Mouse (Mus musculus) limb, embryonic 11.5 days (tissue): Measurements from ENCODE around the gene Ms4a5. TPM values are rescaled to one million over a fixed set of nuclear protein-coding genes. Genes with fewer than 3 reads are reported as not detected.

Experiments
- ATAC-seq: fragments of 200-750 bp; cut with Nextera tagmentation; 2 replicates; pipeline ENCODE4 v1.8.0; 2017; ENCODE audit warnings: low read depth; ENCODE audit not compliant: insufficient number of reproducible peaks, low FRiP score, low TSS enrichment
- DNase-seq: peaks from one replicate; pipeline ENCODE4 v3.0.0-alpha.2; 2015; ENCODE audit warnings: low spot score
- H3K27ac ChIP-seq: fragments of 300-500 bp; sonication (generic); replicated peaks from 2 replicates; pipeline ENCODE4 v1.5.1; 2014; ENCODE audit warnings: low read depth, mild to moderate bottlenecking, low read length
- H3K27me3 ChIP-seq: fragments of 300-500 bp; sonication (generic); 2 replicates; pipeline ENCODE4 v1.6.1; 2014; ENCODE audit warnings: mild to moderate bottlenecking, low read length, mixed read lengths; ENCODE audit not compliant: control insufficient read depth, insufficient read depth
- H3K36me3 ChIP-seq: fragments of 300-500 bp; sonication (generic); 2 replicates; pipeline ENCODE4 v1.6.1; 2014; ENCODE audit warnings: mild to moderate bottlenecking, low read length, moderate library complexity, mixed read lengths; ENCODE audit not compliant: control insufficient read depth, insufficient read depth
- H3K4me1 ChIP-seq: fragments of 300-500 bp; sonication (generic); 2 replicates; pipeline ENCODE4 v1.6.1; 2014; ENCODE audit warnings: low read length, mixed read lengths; ENCODE audit not compliant: control insufficient read depth, insufficient read depth
- H3K4me2 ChIP-seq: fragments of 300-500 bp; sonication (generic); 2 replicates; pipeline ENCODE4 v1.6.1; 2014; ENCODE audit warnings: low read depth, mild to moderate bottlenecking, moderate library complexity; ENCODE audit not compliant: severe bottlenecking
- H3K4me3 ChIP-seq: fragments of 300-500 bp; sonication (generic); 2 replicates; pipeline ENCODE4 v1.5.1; 2014; ENCODE audit warnings: low read depth, low read length
- H3K9ac ChIP-seq: fragments of 300-500 bp; sonication (generic); 2 replicates; pipeline ENCODE4 v1.6.1; 2014; ENCODE audit warnings: mild to moderate bottlenecking, low read length
- H3K9me3 ChIP-seq: fragments of 300-500 bp; sonication (generic); 2 replicates; pipeline ENCODE4 v1.6.1; 2016; ENCODE audit warnings: low read length; ENCODE audit not compliant: control insufficient read depth
- WGBS: fragments of 180-500 bp; shearing (Covaris S2); extraction: QIAGEN DNeasy Blood & Tissue Kit; methylation state at CpG from one replicate; pipeline ENCODE4 v1.1.7; 2014; 5-methylcytosine and 5-hydroxymethylcytosine counted together
- polyA plus RNA-seq: library from polyadenylated mRNA; unstranded; fragments of >200 nt; fragmentation: Nextera tagmentation; extraction: Ambion mirVana; gene quantifications from 2 replicates; pipeline ENCODE4 v1.2.1, GENCODE M21; 2014

The Ms4a5 gene
- polyA plus RNA-seq, 1 experiment from 2014 or later = not detected

- Histone ChIP-seq H3K4me2 (no peak overlapping the region), H3K36me3 (no peaks in the 10 kb centered on the region), H3K9me3 (no peaks in the 10 kb centered on the region), H3K9ac (no peak overlapping the region), H3K4me3 (no peak overlapping the region), H3K27me3 (no peaks in the 10 kb centered on the region), H3K27ac (no peak overlapping the region), H3K4me1 (no peaks in the 10 kb centered on the region)
- DNase-seq (no peak), ATAC-seq (no peak)
Observed at GRCm38 (mm10) chr19:11244230-11244629, 39.4 kb downstream of the Ms4a5 start.

- Histone ChIP-seq H3K36me3 (no peaks in the 10 kb centered on the region), H3K9ac (no peak overlapping the region), H3K4me2 (no peak overlapping the region), H3K27ac (no peak overlapping the region), H3K9me3 (no peaks in the 10 kb centered on the region), H3K4me3 (no peak overlapping the region), H3K27me3 (no peaks in the 10 kb centered on the region), H3K4me1 (no peaks in the 10 kb centered on the region)
- DNase-seq (no peak), ATAC-seq (no peak)
- WGBS = 61% methylated on average over 5 of the region's 5 CpGs
Observed at GRCm38 (mm10) chr19:11242560-11242959, 41.1 kb downstream of the Ms4a5 start.

GRCm38 (mm10) chr19:11235820-11236219 is 47.9 kb downstream of the Ms4a5 start:
- no peak overlapping the region for H3K9ac ChIP-seq
- no peak overlapping the region for H3K27ac ChIP-seq
- ATAC-seq (no peak), DNase-seq (no peak)
- H3K36me3 ChIP-seq = no peaks in the 10 kb centered on the region
- H3K4me1 ChIP-seq = no peaks in the 10 kb centered on the region
- H3K4me3 ChIP-seq = no peak overlapping the region
- H3K4me2 ChIP-seq = no peak overlapping the region
- no peaks in the 10 kb centered on the region for H3K9me3 ChIP-seq
- no peaks in the 10 kb centered on the region for H3K27me3 ChIP-seq

- WGBS = 47% methylated on average over 5 of the region's 5 CpGs
- no peak overlapping the region for H3K9ac ChIP-seq
- no peak overlapping the region for H3K27ac ChIP-seq
- H3K4me1 ChIP-seq = no peaks in the 10 kb centered on the region
- no peaks in the 10 kb centered on the region for H3K9me3 ChIP-seq
- ATAC-seq = peak; percentile 57; the same call in 1 of the 2 replicates
- H3K36me3 ChIP-seq = no peaks in the 10 kb centered on the region
- no peak overlapping the region for H3K4me2 ChIP-seq
- no peak overlapping the region for H3K4me3 ChIP-seq
- no peak for DNase-seq
- no peaks in the 10 kb centered on the region for H3K27me3 ChIP-seq
Observed at GRCm38 (mm10) chr19:11234921-11235735, 48.5 kb downstream of the Ms4a5 start.

GRCm38 (mm10) chr19:11234244-11234643 is 49.4 kb downstream of the Ms4a5 start:
- ATAC-seq = no peak
- Histone ChIP-seq H3K27ac (no peak overlapping the region), H3K36me3 (no peaks in the 10 kb centered on the region), H3K9ac (no peak overlapping the region), H3K4me1 (no peaks in the 10 kb centered on the region), H3K27me3 (no peaks in the 10 kb centered on the region), H3K4me2 (no peak overlapping the region), H3K4me3 (no peak overlapping the region), H3K9me3 (no peaks in the 10 kb centered on the region)
- no peak for DNase-seq
- 75% methylated on average over 5 of the region's 5 CpGs for WGBS

GRCm38 (mm10) chr19:11232348-11232747 is 51.3 kb downstream of the Ms4a5 start, which contains the start of gene Ms4a12:
TSS of gene Ms4a12 (minus strand) at chr19:11232448.
- DNase-seq = no peak
- Histone ChIP-seq H3K9me3 (no peaks in the 10 kb centered on the region), H3K4me3 (no peak within 1 kb of the TSS), H3K9ac (no peak within 1 kb of the TSS), H3K27ac (no peak within 1 kb of the TSS), H3K4me2 (no peak within 1 kb of the TSS), H3K36me3 (no peaks in the 10 kb centered on the region), H3K4me1 (no peaks in the 10 kb centered on the region), H3K27me3 (no peaks in the 10 kb centered on the region)
- no peak for ATAC-seq
- WGBS = 70% methylated on average over 5 of the region's 5 CpGs

Other genes with a start within 250 kb of the Ms4a5 start
- gene Ms4a8a, start 202.8 kb downstream of the Ms4a5 start, polyA plus RNA-seq = not detected in 2 replicates
- not detected in 2 replicates for gene 1700017D01Rik, start 153.0 kb downstream of the Ms4a5 start, polyA plus RNA-seq
- gene 1700025F22Rik, start 118.6 kb downstream of the Ms4a5 start, polyA plus RNA-seq = not detected in 2 replicates
- gene Ms4a13, start 87.1 kb downstream of the Ms4a5 start, polyA plus RNA-seq = not detected in 2 replicates
- not detected in 2 replicates for gene Ms4a12, start 51.4 kb downstream of the Ms4a5 start, polyA plus RNA-seq
- 0.05 TPM in 1 of 2 replicates, not detected in the other for gene Ms4a1, start 17.6 kb downstream of the Ms4a5 start, polyA plus RNA-seq
- 0.04 TPM in 1 of 2 replicates, not detected in the other for gene Ms4a14, start 30.6 kb upstream of the Ms4a5 start, polyA plus RNA-seq
- 0.57 and 0.65 TPM in 2 replicates for gene Ms4a7, start 52.3 kb upstream of the Ms4a5 start, polyA plus RNA-seq
- gene Ms4a4a, start 91.7 kb upstream of the Ms4a5 start, polyA plus RNA-seq = 0.62 and 0.91 TPM in 2 replicates
- 0.30 TPM in 1 of 2 replicates, not detected in the other for gene Ms4a4c, start 120.9 kb upstream of the Ms4a5 start, polyA plus RNA-seq
- gene Ms4a4b, start 159.7 kb upstream of the Ms4a5 start, polyA plus RNA-seq = not detected in 2 replicates
- 1.2 and 1.6 TPM in 2 replicates for gene Ms4a6c, start 185.5 kb upstream of the Ms4a5 start, polyA plus RNA-seq
- not detected in 2 replicates for gene Gm8369, start 202.1 kb upstream of the Ms4a5 start, polyA plus RNA-seq
- gene Ms4a6b, start 232.6 kb upstream of the Ms4a5 start, polyA plus RNA-seq = 1.6 and 2.2 TPM in 2 replicates